In the genomic region with DNA sequence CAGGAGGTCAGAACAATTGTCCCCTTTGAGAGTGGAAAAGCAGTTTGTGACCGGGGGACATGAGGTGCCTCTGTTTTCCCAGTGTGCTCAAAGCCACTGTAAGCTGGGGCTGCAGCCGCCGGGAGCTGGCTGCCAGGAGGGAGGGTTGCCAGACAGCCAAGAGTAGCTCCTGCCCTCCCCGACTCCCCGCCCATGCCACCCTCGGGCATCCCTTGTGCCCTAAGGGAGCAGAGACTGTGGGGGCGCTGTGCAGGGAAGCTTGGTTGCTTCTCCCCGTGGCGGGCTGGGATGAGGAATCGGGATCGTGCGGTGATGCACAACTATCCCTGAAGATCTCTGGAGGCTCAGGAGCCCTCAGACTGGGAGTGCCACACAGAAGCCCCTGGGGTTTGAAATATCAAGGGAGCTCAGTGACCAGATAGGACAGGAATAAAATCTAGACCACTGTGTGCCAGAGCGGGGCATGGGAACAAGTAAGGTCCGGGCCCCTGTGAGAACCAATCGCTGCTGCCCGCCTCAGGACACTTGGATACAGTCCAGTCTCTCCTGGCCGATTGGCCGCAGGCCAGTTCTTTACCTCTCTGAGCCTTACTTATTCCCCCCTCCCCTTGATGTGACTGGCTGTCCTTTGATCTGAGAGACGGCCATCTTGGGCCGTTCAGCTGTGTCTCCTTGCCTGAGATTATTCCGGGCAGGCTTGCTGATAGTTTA, we compare ENCODE assay signal across 8 mouse cellular contexts. TPM values are rescaled to one million over a fixed set of nuclear protein-coding genes. Genes with fewer than 3 reads are reported as not detected.
DNase-seq lines count a peak whose midpoint lies in the region; ATAC-seq and TF ChIP-seq lines count a peak whose summit lies in the region.

No protein-coding gene starts in this region.

- peak; percentile 59 for DNase-seq in hindbrain, postnatal 0 days (ENCODE audit: low spot score)
- no peak for DNase-seq in hindbrain, embryonic 11.5 days (ENCODE audit: low spot score)
- peak; percentile 90 for DNase-seq in MN1 (ENCODE audit: low spot score)
- peak; percentile 79 for DNase-seq in heart, postnatal 4 days
- DNase-seq in spleen, postnatal 4 days (ENCODE audit: low spot score in 2 of 2), result no peak
- DNase-seq in thymus, postnatal 10 days (ENCODE audit: low spot score in 2 of 2), result no peak

- H3K9me3 ChIP-seq in hindbrain, postnatal 0 days (ENCODE audit: low read length), result no peaks in the 10 kb centered on the region
- H3K9me3 ChIP-seq in hindbrain, embryonic 11.5 days (ENCODE audit: control insufficient read depth, low read length), result no peaks in the 10 kb centered on the region
- no peaks in the 10 kb centered on the region for H3K9me3 ChIP-seq in forebrain, embryonic 12.5 days
- H3K9me3 ChIP-seq in stomach, embryonic 15.5 days, result no peaks in the 10 kb centered on the region

- H3K9ac ChIP-seq in hindbrain, postnatal 0 days (replicated peaks; ENCODE audit: low read length), result 0 out of 2 replicates have a peak overlapping the region, but pooled peaks have one; percentile 10
- H3K9ac ChIP-seq in hindbrain, embryonic 11.5 days (ENCODE audit: low read depth, low read length), result no peak overlapping the region
- no peak overlapping the region for H3K9ac ChIP-seq in forebrain, embryonic 12.5 days
- H3K9ac ChIP-seq in stomach, embryonic 15.5 days, result no peak overlapping the region

- WGBS in hindbrain, postnatal 0 days, result 40% methylated on average over 21 of the region's 21 CpGs
- WGBS in hindbrain, embryonic 11.5 days, result 49% methylated on average over 21 of the region's 21 CpGs
- 47% methylated on average over 21 of the region's 21 CpGs for WGBS in forebrain, embryonic 12.5 days
- WGBS in stomach, embryonic 15.5 days, result 41% methylated on average over 21 of the region's 21 CpGs

- peak overlapping the region; percentile 19; the same call in 1 of the 2 replicates for H3K4me2 ChIP-seq in hindbrain, postnatal 0 days (ENCODE audit: low read depth, low read length)
- H3K4me2 ChIP-seq in hindbrain, embryonic 11.5 days (replicated peaks; ENCODE audit: low read depth, low read length), result no peak overlapping the region
- peak overlapping the region; percentile 24 for H3K4me2 ChIP-seq in forebrain, embryonic 12.5 days
- no peak overlapping the region for H3K4me2 ChIP-seq in stomach, embryonic 15.5 days

- ATAC-seq in hindbrain, postnatal 0 days, result peak; percentile 59; the same call in 1 of the 2 replicates
- no peak for ATAC-seq in hindbrain, embryonic 11.5 days (ENCODE audit: low FRiP score)
- ATAC-seq in forebrain, embryonic 12.5 days (ENCODE audit: low FRiP score), result no peak
- peak; percentile 27; the same call in 1 of the 2 replicates for ATAC-seq in stomach, embryonic 15.5 days (ENCODE audit: insufficient read depth, low FRiP score, low read depth)

- no peak overlapping the region for H3K27ac ChIP-seq in hindbrain, postnatal 0 days
- H3K27ac ChIP-seq in hindbrain, embryonic 11.5 days (ENCODE audit: low read depth, low read length), result no peak overlapping the region
- H3K27ac ChIP-seq in forebrain, embryonic 12.5 days, result no peak overlapping the region
- no peak overlapping the region for H3K27ac ChIP-seq in stomach, embryonic 15.5 days

- no peaks in the 10 kb centered on the region for H3K36me3 ChIP-seq in hindbrain, postnatal 0 days (ENCODE audit: insufficient read depth, low read length)
- H3K36me3 ChIP-seq in hindbrain, embryonic 11.5 days (ENCODE audit: control insufficient read depth, insufficient read depth, low read length), result no peaks in the 10 kb centered on the region
- H3K36me3 ChIP-seq in forebrain, embryonic 12.5 days (replicated peaks), result no peaks in the 10 kb centered on the region
- no peaks in the 10 kb centered on the region for H3K36me3 ChIP-seq in stomach, embryonic 15.5 days

- peak; percentile 49; the same call in 1 of the 2 replicates for TF ChIP-seq CTCF in hindbrain, postnatal 0 days (IDR thresholded peaks at IDR 0.05; ENCODE audit: low read depth)

- no peak overlapping the region for H3K4me3 ChIP-seq in hindbrain, postnatal 0 days (ENCODE audit: low read length)
- H3K4me3 ChIP-seq in hindbrain, embryonic 11.5 days (ENCODE audit: low read depth, low read length), result no peak overlapping the region
- no peak overlapping the region for H3K4me3 ChIP-seq in forebrain, embryonic 12.5 days (replicated peaks)
- no peak overlapping the region for H3K4me3 ChIP-seq in stomach, embryonic 15.5 days (replicated peaks)

- H3K4me1 ChIP-seq in hindbrain, postnatal 0 days (ENCODE audit: insufficient read depth, low read length), result no peaks in the 10 kb centered on the region
- H3K4me1 ChIP-seq in hindbrain, embryonic 11.5 days (replicated peaks; ENCODE audit: control insufficient read depth, insufficient read depth, low read length), result no peaks in the 10 kb centered on the region
- H3K4me1 ChIP-seq in forebrain, embryonic 12.5 days, result no peaks in the 10 kb centered on the region
- no peaks in the 10 kb centered on the region for H3K4me1 ChIP-seq in stomach, embryonic 15.5 days

- no peaks in the 10 kb centered on the region for H3K27me3 ChIP-seq in hindbrain, postnatal 0 days (ENCODE audit: insufficient read depth, low read length)
- no peaks in the 10 kb centered on the region for H3K27me3 ChIP-seq in hindbrain, embryonic 11.5 days (ENCODE audit: control insufficient read depth, insufficient read depth, low read length)
- H3K27me3 ChIP-seq in forebrain, embryonic 12.5 days, result peaks cover 9% of the 10 kb centered on the region; the same call in 1 of the 2 replicates
- no peaks in the 10 kb centered on the region; the same call in 1 of the 2 replicates for H3K27me3 ChIP-seq in stomach, embryonic 15.5 days (replicated peaks)

RNA-seq across cellular contexts. Expression of a gene that starts 45.5 kb away (rescaled TPM):
- 1.1 TPM in 1 of 2 replicates, not detected in the other for total RNA-seq in hindbrain, postnatal 0 days (2014; rRNA removed)
- 0.35 TPM in 1 of 2 replicates, not detected in the other for polyA plus RNA-seq in hindbrain, postnatal 0 days (2015; fragmentation: Nextera tagmentation; extraction: Ambion mirVana)
- not detected in 2 replicates for polyA plus RNA-seq in hindbrain, embryonic 11.5 days (2014; fragmentation: Nextera tagmentation; extraction: Ambion mirVana)
- polyA plus RNA-seq in forebrain, embryonic 12.5 days (2016; fragmentation: Nextera tagmentation; extraction: Ambion mirVana), result not detected in 2 replicates
- under 1 TPM; 0.62 to 0.65 TPM for total RNA-seq in heart, postnatal 4 days (2021)
- not detected in 2 replicates for polyA plus RNA-seq in stomach, embryonic 15.5 days (2015; fragmentation: Nextera tagmentation; extraction: Ambion mirVana)

RNA-seq across cellular contexts. Expression of a gene that starts 50.7 kb away (rescaled TPM):
- 9.7 and 12.2 TPM in 2 replicates for total RNA-seq in hindbrain, postnatal 0 days (2014; rRNA removed)
- polyA plus RNA-seq in hindbrain, postnatal 0 days (2015; fragmentation: Nextera tagmentation; extraction: Ambion mirVana), result 42.4 and 46.6 TPM in 2 replicates
- polyA plus RNA-seq in hindbrain, embryonic 11.5 days (2014; fragmentation: Nextera tagmentation; extraction: Ambion mirVana), result 64.6 and 67.6 TPM in 2 replicates
- polyA plus RNA-seq in forebrain, embryonic 12.5 days (2016; fragmentation: Nextera tagmentation; extraction: Ambion mirVana), result 63.1 and 67.2 TPM in 2 replicates
- 10 to 100 TPM; 27.7 to 30.0 TPM for total RNA-seq in heart, postnatal 4 days (2021)
- 62.2 and 65.4 TPM in 2 replicates for polyA plus RNA-seq in stomach, embryonic 15.5 days (2015; fragmentation: Nextera tagmentation; extraction: Ambion mirVana)

RNA-seq across cellular contexts. Expression of a gene that starts 51.4 kb away (rescaled TPM):
- 0.65 TPM in 1 of 2 replicates, not detected in the other for total RNA-seq in hindbrain, postnatal 0 days (2014; rRNA removed)
- 0.20 and 0.28 TPM in 2 replicates for polyA plus RNA-seq in hindbrain, postnatal 0 days (2015; fragmentation: Nextera tagmentation; extraction: Ambion mirVana)
- polyA plus RNA-seq in hindbrain, embryonic 11.5 days (2014; fragmentation: Nextera tagmentation; extraction: Ambion mirVana), result 0.39 and 0.53 TPM in 2 replicates
- not detected in 2 replicates for polyA plus RNA-seq in forebrain, embryonic 12.5 days (2016; fragmentation: Nextera tagmentation; extraction: Ambion mirVana)
- total RNA-seq in heart, postnatal 4 days (2021), result 1,000 to 10,000 TPM; 6,207 to 7,219 TPM
- polyA plus RNA-seq in stomach, embryonic 15.5 days (2015; fragmentation: Nextera tagmentation; extraction: Ambion mirVana), result 1.1 and 1.3 TPM in 2 replicates

Comparison
In these comparisons a context has a peak if more than half of its experiments do, and no peak if none do; other contexts are left out.
1. ATAC-seq: peak in hindbrain, postnatal 0 days (single experiment) and stomach, embryonic 15.5 days (single experiment); none in hindbrain, embryonic 11.5 days (single experiment) and forebrain, embryonic 12.5 days (single experiment).
2. DNase-seq: peak in hindbrain, postnatal 0 days (single experiment), MN1 (single experiment) and heart, postnatal 4 days (single experiment); none in hindbrain, embryonic 11.5 days (single experiment), spleen, postnatal 4 days (0 of 2) and thymus, postnatal 10 days (0 of 2).
3. H3K4me2 ChIP-seq: peak in hindbrain, postnatal 0 days (single experiment) and forebrain, embryonic 12.5 days (single experiment); none in hindbrain, embryonic 11.5 days (single experiment) and stomach, embryonic 15.5 days (single experiment).